In genomic region chr5:45521601-45522000, GRCm38 (mm10) we compare ENCODE assay signal across 8 mouse cellular contexts. TPM values are rescaled to one million over a fixed set of nuclear protein-coding genes. Genes with fewer than 3 reads are reported as not detected.
A peak's percentile ranks its signal among the peaks of the same experiment; 100 is the strongest.
DNase-seq lines count a peak whose midpoint lies in the region; ATAC-seq and TF ChIP-seq lines count a peak whose summit lies in the region.

No protein-coding gene starts in this region.

- no peaks in the 10 kb centered on the region for H3K27me3 ChIP-seq in heart, embryonic 11.5 days (ENCODE audit: control insufficient read depth, insufficient read depth, low read length)
- H3K27me3 ChIP-seq in hindbrain, embryonic 14.5 days (ENCODE audit: control insufficient read depth, insufficient read depth, low read length): no peaks in the 10 kb centered on the region
- H3K27me3 ChIP-seq in midbrain, embryonic 11.5 days (ENCODE audit: control insufficient read depth, insufficient read depth, low read length): no peaks in the 10 kb centered on the region

- H3K9me3 ChIP-seq in heart, embryonic 11.5 days (replicated peaks; ENCODE audit: control insufficient read depth, low read length): no peaks in the 10 kb centered on the region
- no peaks in the 10 kb centered on the region for H3K9me3 ChIP-seq in hindbrain, embryonic 14.5 days (ENCODE audit: control insufficient read depth, low read length)
- no peaks in the 10 kb centered on the region for H3K9me3 ChIP-seq in midbrain, embryonic 11.5 days (ENCODE audit: control insufficient read depth, low read length)

- WGBS in heart, embryonic 11.5 days (ENCODE audit: insufficient replicate concordance): 91% methylated on average over 6 of the region's 6 CpGs
- WGBS in hindbrain, embryonic 14.5 days: 90% methylated on average over 6 of the region's 6 CpGs
- WGBS in midbrain, embryonic 11.5 days: 94% methylated on average over 6 of the region's 6 CpGs

- TF ChIP-seq CTCF in bone marrow macrophage, adult 2 months (IDR thresholded peaks at IDR 0.05; ENCODE audit: low read depth, low read length): no peak
- TF ChIP-seq CTCF in gastrocnemius, adult 2 months (IDR thresholded peaks at IDR 0.05): no peak

- peaks cover 9% of the 10 kb centered on the region for H3K36me3 ChIP-seq in heart, embryonic 11.5 days (ENCODE audit: control insufficient read depth, insufficient read depth, low read length)
- H3K36me3 ChIP-seq in hindbrain, embryonic 14.5 days (replicated peaks; ENCODE audit: control insufficient read depth, insufficient read depth): peaks cover 33% of the 10 kb centered on the region
- H3K36me3 ChIP-seq in midbrain, embryonic 11.5 days (ENCODE audit: control insufficient read depth, insufficient read depth, low read length): no peaks in the 10 kb centered on the region; the same call in 1 of the 2 replicates

- no peak overlapping the region for H3K27ac ChIP-seq in heart, embryonic 11.5 days (ENCODE audit: low read depth, low read length)
- no peak overlapping the region for H3K27ac ChIP-seq in bone marrow macrophage, adult 2 months (ENCODE audit: insufficient read depth, low read depth, low read length)
- no peak overlapping the region for H3K27ac ChIP-seq in hindbrain, embryonic 14.5 days
- no peak overlapping the region for H3K27ac ChIP-seq in midbrain, embryonic 11.5 days (ENCODE audit: low read depth, low read length)
- H3K27ac ChIP-seq in gastrocnemius, adult 2 months: no peak overlapping the region

- no peak overlapping the region for H3K9ac ChIP-seq in heart, embryonic 11.5 days (ENCODE audit: low read depth, low read length)
- H3K9ac ChIP-seq in hindbrain, embryonic 14.5 days: no peak overlapping the region
- no peak overlapping the region for H3K9ac ChIP-seq in midbrain, embryonic 11.5 days (ENCODE audit: low read length)

- intact Hi-C loops in heart, postnatal 25 days (cut with DNase I): loop anchor here (2.0 kb wide), 1 partner anchor 27 kb away; no protein-coding TSS in a partner anchor
- intact Hi-C loops in gastrocnemius, adult 2 months (cut with DNase I): loop anchor here (5.0 kb wide), 1 partner anchor 146 kb away; the partner anchor contains the start of gene Ncapg

- no peak for ATAC-seq in heart, embryonic 11.5 days (replicated peaks; ENCODE audit: insufficient number of reproducible peaks, low FRiP score, low TSS enrichment)
- ATAC-seq in hindbrain, embryonic 14.5 days (ENCODE audit: low FRiP score): no peak
- ATAC-seq in midbrain, embryonic 11.5 days (ENCODE audit: low FRiP score): no peak
- no peak for ATAC-seq in cerebellum, adult (ENCODE audit: insufficient number of reproducible peaks, low FRiP score, low TSS enrichment)

- H3K4me1 ChIP-seq in heart, embryonic 11.5 days (ENCODE audit: control insufficient read depth, insufficient read depth, low read length): peaks cover 9% of the 10 kb centered on the region
- peaks cover 27% of the 10 kb centered on the region for H3K4me1 ChIP-seq in bone marrow macrophage, adult 2 months (ENCODE audit: control insufficient read depth, insufficient read depth, low read length)
- H3K4me1 ChIP-seq in hindbrain, embryonic 14.5 days (replicated peaks; ENCODE audit: control insufficient read depth, insufficient read depth, low read length): peaks cover 17% of the 10 kb centered on the region
- H3K4me1 ChIP-seq in midbrain, embryonic 11.5 days (ENCODE audit: control insufficient read depth, insufficient read depth, low read length): peaks cover 13% of the 10 kb centered on the region

- H3K4me3 ChIP-seq in heart, embryonic 11.5 days (ENCODE audit: low read depth, low read length): no peak overlapping the region
- peak overlapping the region; percentile 87 for H3K4me3 ChIP-seq in bone marrow macrophage, adult 2 months (ENCODE audit: insufficient read depth, low read length)
- H3K4me3 ChIP-seq in hindbrain, embryonic 14.5 days (replicated peaks; ENCODE audit: low read length): peak overlapping the region; percentile 79; the same call in 1 of the 2 replicates
- H3K4me3 ChIP-seq in midbrain, embryonic 11.5 days (ENCODE audit: low read depth, low read length): peak overlapping the region; percentile 77; the same call in 1 of the 2 replicates
- no peak overlapping the region; the same call in 1 of the 2 replicates for H3K4me3 ChIP-seq in gastrocnemius, adult 2 months

- H3K4me2 ChIP-seq in heart, embryonic 11.5 days: peak overlapping the region; percentile 84; the same call in 1 of the 2 replicates
- peak overlapping the region; percentile 97 for H3K4me2 ChIP-seq in hindbrain, embryonic 14.5 days (replicated peaks)
- H3K4me2 ChIP-seq in midbrain, embryonic 11.5 days: peak overlapping the region; percentile 92

- no peak for DNase-seq in heart, postnatal 25 days (ENCODE audit: low spot score)
- DNase-seq in hindbrain, embryonic 14.5 days (ENCODE audit: low spot score): no peak
- DNase-seq in midbrain, embryonic 11.5 days (ENCODE audit: low spot score, missing footprints): no peak
- no peak for DNase-seq in adrenal gland, adult 8-10 months
- no peak for DNase-seq in gastrocnemius, adult 2 months

- no peak for TF ChIP-seq POLR2A in bone marrow macrophage, adult 2 months (IDR thresholded peaks at IDR 0.05; ENCODE audit: borderline replicate concordance, low read depth, low read length)

RNA-seq across cellular contexts. Expression of gene Med28, which starts 1.6 kb away (rescaled TPM):
- polyA plus RNA-seq in heart, embryonic 11.5 days (2014; fragmentation: Nextera tagmentation; extraction: Ambion mirVana): 192 and 200 TPM in 2 replicates
- total RNA-seq in heart, postnatal 25 days (2021): 10 to 100 TPM; 47.9 to 59.2 TPM
- polyA plus RNA-seq in bone marrow macrophage, adult 2 months (2012; ENCODE audit: insufficient read depth, insufficient read length, missing spikeins): 93.2 and 93.3 TPM in 2 replicates
- 251 and 253 TPM in 2 replicates for polyA plus RNA-seq in hindbrain, embryonic 14.5 days (2014; fragmentation: Nextera tagmentation; extraction: Ambion mirVana)
- 284 and 309 TPM in 2 replicates for polyA plus RNA-seq in midbrain, embryonic 11.5 days (2014; fragmentation: Nextera tagmentation; extraction: Ambion mirVana)
- 100 to 1,000 TPM in 3 of 4 experiments, 10 to 100 TPM in 1; 95.4 to 122 (median 111) TPM for total RNA-seq in adrenal gland, adult 8-10 months (2022)
- 10 to 100 TPM; 45.6 to 63.5 TPM for total RNA-seq in gastrocnemius, adult 2 months (2021)

RNA-seq across cellular contexts. Expression of gene Lap3, which starts 28.4 kb away (rescaled TPM):
- polyA plus RNA-seq in heart, embryonic 11.5 days (2014; fragmentation: Nextera tagmentation; extraction: Ambion mirVana): 83.1 and 83.8 TPM in 2 replicates
- total RNA-seq in heart, postnatal 25 days (2021): 10 to 100 TPM; 95.0 to 98.6 TPM
- 18.5 and 21.3 TPM in 2 replicates for polyA plus RNA-seq in bone marrow macrophage, adult 2 months (2012; ENCODE audit: insufficient read depth, insufficient read length, missing spikeins)
- polyA plus RNA-seq in hindbrain, embryonic 14.5 days (2014; fragmentation: Nextera tagmentation; extraction: Ambion mirVana): 35.3 and 38.6 TPM in 2 replicates
- 84.7 and 85.8 TPM in 2 replicates for polyA plus RNA-seq in midbrain, embryonic 11.5 days (2014; fragmentation: Nextera tagmentation; extraction: Ambion mirVana)
- 10 to 100 TPM; 48.6 to 67.8 (median 56.1) TPM for total RNA-seq in adrenal gland, adult 8-10 months (2022)
- total RNA-seq in gastrocnemius, adult 2 months (2021): 10 to 100 TPM; 54.2 to 54.5 TPM

Comparison
In these comparisons a context has a peak if more than half of its experiments do, and no peak if none do; other contexts are left out.
1. H3K4me3 ChIP-seq: peak in bone marrow macrophage, adult 2 months (single experiment), hindbrain, embryonic 14.5 days (single experiment) and midbrain, embryonic 11.5 days (single experiment); none in heart, embryonic 11.5 days (single experiment) and gastrocnemius, adult 2 months (single experiment).
2. Peak in every context shown above with its lines, with median percentiles within 50 percentile points of each other: H3K4me2 ChIP-seq.